Mouse (Mus musculus) T-cell, adult 66 days (primary cell): ENCODE data around the gene Gm17087. TPM values are rescaled to one million over a fixed set of nuclear protein-coding genes. Genes with fewer than 3 reads are reported as not detected.

Experiments
- total RNA-seq, 2 experiments: library from RNA; stranded (reverse); gene quantifications; 3 replicates in 1 of 2; 4 replicates in 1 of 2; pipeline ENCODE4 v1.2.4; 2023

Gene Gm17087
- not detected for total RNA-seq

GRCm38 (mm10) chr17:8566850-8567249 lies at the start of gene Gm17087:
Gene Gm17087 (minus strand): TSS chr17:8566950.

GRCm38 (mm10) chr17:8525225-8525721 lies 41.5 kb downstream of the Gm17087 start, which contains the start of gene Pde10a:
Gene Pde10a (plus strand): TSS chr17:8525372.

Other genes starting within 250 kb of the Gm17087 start
- gene Prr18, start 229.5 kb downstream of the Gm17087 start, total RNA-seq: 1 to 10 TPM; 1.2 to 1.3 TPM
- gene T2, start 211.0 kb downstream of the Gm17087 start, total RNA-seq: under 1 TPM in 1 of 2 experiments, not detected in 1; 0.30 TPM
- gene T, start 132.5 kb downstream of the Gm17087 start, total RNA-seq: not detected
- not detected for gene Pde10a, start 41.6 kb downstream of the Gm17087 start, total RNA-seq